Mouse (Mus musculus) liver, embryonic 13.5 days (tissue): ENCODE results near the gene Capns2. TPM values are rescaled to one million over a fixed set of nuclear protein-coding genes. Genes with fewer than 3 reads are reported as not detected.
"Not testable (repeated sequence)": the region's sequence is repeated elsewhere in the genome, so short reads cannot be mapped to it uniquely, and the experiment has no call there.

Experiments
- ATAC-seq: fragments of 200-750 bp; cut with Nextera tagmentation; 2 replicates; pipeline ENCODE4 v1.8.0; 2017; ENCODE audit warnings: low read depth, mild to moderate bottlenecking, moderate number of reproducible peaks, moderate library complexity
- DNase-seq: peaks from one replicate; pipeline ENCODE4 v3.0.0; 2022
- H3K27ac ChIP-seq: fragments of 300-500 bp; sonication (generic); 2 replicates; pipeline ENCODE4 v1.5.1; 2015; ENCODE audit warnings: moderate library complexity, mild to moderate bottlenecking, inconsistent platforms
- H3K27me3 ChIP-seq: fragments of 300-500 bp; sonication (generic); 2 replicates; pipeline ENCODE4 v1.6.1; 2015; ENCODE audit warnings: mild to moderate bottlenecking, inconsistent platforms
- H3K36me3 ChIP-seq: fragments of 300-500 bp; sonication (generic); 2 replicates; pipeline ENCODE4 v1.6.1; 2015; ENCODE audit warnings: mild to moderate bottlenecking, inconsistent platforms
- H3K4me1 ChIP-seq: fragments of 300-500 bp; sonication (generic); replicated peaks from 2 replicates; pipeline ENCODE4 v1.6.1; 2015; ENCODE audit warnings: inconsistent platforms
- H3K4me2 ChIP-seq: fragments of 300-500 bp; sonication (generic); 2 replicates; pipeline ENCODE4 v1.6.1; 2015; ENCODE audit warnings: inconsistent platforms, mild to moderate bottlenecking, moderate library complexity
- H3K4me3 ChIP-seq: fragments of 300-500 bp; sonication (generic); replicated peaks from 2 replicates; pipeline ENCODE4 v1.5.1; 2015; ENCODE audit warnings: mild to moderate bottlenecking, inconsistent platforms
- H3K9ac ChIP-seq: fragments of 300-500 bp; sonication (generic); 2 replicates; pipeline ENCODE4 v1.6.1; 2015; ENCODE audit warnings: mild to moderate bottlenecking, inconsistent platforms
- H3K9me3 ChIP-seq: fragments of 300-500 bp; sonication (generic); replicated peaks from 2 replicates; pipeline ENCODE4 v1.6.1; 2016; ENCODE audit warnings: inconsistent platforms
- WGBS: fragments of 180-500 bp; shearing (Covaris S2); methylation state at CpG from one replicate; pipeline ENCODE4 v1.1.7; 2015; ENCODE audit not compliant: insufficient replicate concordance; 5-methylcytosine and 5-hydroxymethylcytosine counted together
- polyA plus RNA-seq: library from polyadenylated mRNA; unstranded; fragments of >200 nt; fragmentation: Nextera tagmentation; extraction: Ambion mirVana; gene quantifications from 2 replicates; pipeline ENCODE4 v1.2.1, GENCODE M21; 2015

The Capns2 gene
- polyA plus RNA-seq, 1 experiment from 2014 or later = not detected

DNA sequence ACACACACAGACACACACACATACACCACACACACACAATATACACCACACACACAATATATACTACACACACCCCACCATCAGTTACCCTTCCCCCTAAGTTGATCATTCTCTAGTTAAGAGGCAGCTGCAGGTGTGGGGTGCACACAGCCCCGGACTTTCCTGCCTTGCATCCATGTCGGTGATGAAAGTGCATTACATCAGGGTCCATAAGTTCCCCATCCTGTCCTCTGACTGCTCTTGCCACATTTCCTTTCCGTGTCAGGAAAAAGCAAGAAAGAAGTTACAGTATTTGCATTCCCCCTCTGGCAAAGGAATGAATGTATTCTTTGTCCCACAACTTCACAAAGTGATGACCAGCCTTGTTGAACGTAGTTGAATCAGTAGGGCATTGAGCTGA is 20.0 kb upstream of the Capns2 start:
- H3K27me3 ChIP-seq = no peaks in the 10 kb centered on the region
- 45% methylated on average over 4 of the region's 4 CpGs for WGBS
- H3K4me1 ChIP-seq = no peaks in the 10 kb centered on the region
- H3K9ac ChIP-seq = no peak overlapping the region
- no peak overlapping the region for H3K27ac ChIP-seq
- no peaks in the 10 kb centered on the region for H3K36me3 ChIP-seq
- no peak overlapping the region for H3K4me2 ChIP-seq
- H3K4me3 ChIP-seq = no peak overlapping the region
- no peaks in the 10 kb centered on the region for H3K9me3 ChIP-seq
- ATAC-seq (no peak), DNase-seq (no peak)

DNA sequence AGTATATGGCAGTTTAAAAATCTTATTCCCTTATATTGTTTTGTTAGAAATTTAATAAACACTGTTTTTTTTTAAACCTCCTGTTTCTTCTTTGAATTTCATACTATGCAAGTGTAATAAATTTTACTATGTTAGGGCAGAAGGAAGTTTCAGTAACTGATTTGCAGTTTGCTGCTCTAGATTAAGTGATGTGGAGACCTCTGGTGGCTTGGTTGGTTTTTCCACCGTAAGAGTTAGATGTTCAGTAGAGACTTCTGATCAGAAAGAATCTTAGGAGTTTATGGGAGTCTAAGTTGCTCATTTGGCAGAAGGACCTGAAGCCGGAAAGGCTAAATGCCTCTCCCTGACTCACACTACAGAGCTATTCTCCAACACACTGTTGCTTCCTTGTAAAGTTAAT is 17.4 kb upstream of the Capns2 start:
- H3K27me3 ChIP-seq = no peaks in the 10 kb centered on the region
- no peaks in the 10 kb centered on the region for H3K4me1 ChIP-seq
- no peak overlapping the region for H3K4me2 ChIP-seq
- ATAC-seq (no peak), DNase-seq (no peak)
- no peak overlapping the region for H3K27ac ChIP-seq
- H3K36me3 ChIP-seq = no peaks in the 10 kb centered on the region
- H3K9me3 ChIP-seq = no peaks in the 10 kb centered on the region
- WGBS = 69% methylated on average over 2 of the region's 2 CpGs
- H3K4me3 ChIP-seq = no peak overlapping the region
- no peak overlapping the region for H3K9ac ChIP-seq

GRCm38 (mm10) chr8:92892216-92892615 is 9.0 kb upstream of the Capns2 start:
- not testable (repeated sequence) for H3K27ac ChIP-seq, H3K36me3 ChIP-seq, DNase-seq, H3K9ac ChIP-seq, H3K4me1 ChIP-seq, ATAC-seq, H3K4me2 ChIP-seq, H3K4me3 ChIP-seq, H3K27me3 ChIP-seq, H3K9me3 ChIP-seq
- 72% methylated on average over 3 of the region's 3 CpGs for WGBS

- DNase-seq (no peak), ATAC-seq (no peak)
- no peak overlapping the region for H3K27ac ChIP-seq
- H3K4me1 ChIP-seq = no peaks in the 10 kb centered on the region
- H3K9ac ChIP-seq = no peak overlapping the region
- no peak overlapping the region for H3K4me3 ChIP-seq
- no peaks in the 10 kb centered on the region for H3K27me3 ChIP-seq
- no peaks in the 10 kb centered on the region for H3K9me3 ChIP-seq
- no peak overlapping the region for H3K4me2 ChIP-seq
- WGBS = 64% methylated on average over 2 of the region's 2 CpGs
- H3K36me3 ChIP-seq = no peaks in the 10 kb centered on the region
These were observed 7.3 kb upstream of the Capns2 start for GRCm38 (mm10) chr8:92893870-92894269.

DNA sequence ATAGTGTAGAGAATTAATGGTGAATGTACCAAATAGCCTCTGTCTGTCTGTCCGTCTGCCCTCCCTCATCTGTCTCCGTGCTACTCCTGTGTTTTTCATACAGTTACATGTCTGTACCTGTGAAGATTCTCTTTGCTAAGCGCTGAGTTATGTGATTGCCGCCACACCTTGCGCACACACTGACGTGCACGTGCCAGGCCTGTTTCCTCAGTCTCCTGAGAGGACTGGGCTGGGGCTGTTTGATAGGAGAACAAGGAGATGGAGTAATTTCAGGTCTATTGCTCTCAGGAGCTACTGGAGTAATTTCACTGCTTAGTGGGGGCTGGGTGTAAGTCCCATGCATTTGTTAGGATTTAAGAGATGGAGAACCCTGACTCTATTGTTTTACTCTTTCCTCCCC is 6.2 kb upstream of the Capns2 start:
- no peak overlapping the region for H3K27ac ChIP-seq
- no peaks in the 10 kb centered on the region for H3K27me3 ChIP-seq
- no peak overlapping the region for H3K4me3 ChIP-seq
- WGBS = 77% methylated on average over 7 of the region's 7 CpGs
- H3K9ac ChIP-seq = no peak overlapping the region
- no peaks in the 10 kb centered on the region for H3K36me3 ChIP-seq
- no peaks in the 10 kb centered on the region for H3K4me1 ChIP-seq
- no peak for ATAC-seq
- H3K4me2 ChIP-seq = no peak overlapping the region
- DNase-seq = no peak
- H3K9me3 ChIP-seq = no peaks in the 10 kb centered on the region

DNA sequence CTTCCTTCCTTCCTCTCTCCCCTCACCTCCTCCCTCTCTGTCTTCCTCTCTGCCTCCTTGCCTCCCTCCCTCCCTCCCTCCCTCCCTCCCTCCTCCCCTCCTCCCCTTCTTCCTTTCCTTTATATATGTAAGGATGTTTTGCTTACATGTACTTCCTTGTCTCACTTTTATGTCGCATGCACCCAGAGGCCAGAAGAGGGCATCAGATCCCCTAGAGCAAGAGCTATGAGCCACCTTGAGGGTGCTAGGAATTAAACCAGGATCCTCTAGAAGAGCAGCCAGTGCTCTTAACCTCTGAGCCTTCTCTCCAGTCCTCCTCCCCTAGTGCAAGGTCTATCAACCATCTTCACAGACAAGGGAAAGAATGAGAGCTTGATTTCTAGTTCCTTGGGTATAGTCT is 5.2 kb upstream of the Capns2 start:
- Histone ChIP-seq H3K27me3 (no peaks in the 10 kb centered on the region), H3K27ac (no peak overlapping the region), H3K4me2 (no peak overlapping the region), H3K9ac (no peak overlapping the region), H3K36me3 (no peaks in the 10 kb centered on the region), H3K4me1 (no peaks in the 10 kb centered on the region), H3K4me3 (no peak overlapping the region), H3K9me3 (no peaks in the 10 kb centered on the region)
- DNase-seq (no peak), ATAC-seq (no peak)
- WGBS = 46% methylated on average over 1 of the region's 1 CpGs

DNA sequence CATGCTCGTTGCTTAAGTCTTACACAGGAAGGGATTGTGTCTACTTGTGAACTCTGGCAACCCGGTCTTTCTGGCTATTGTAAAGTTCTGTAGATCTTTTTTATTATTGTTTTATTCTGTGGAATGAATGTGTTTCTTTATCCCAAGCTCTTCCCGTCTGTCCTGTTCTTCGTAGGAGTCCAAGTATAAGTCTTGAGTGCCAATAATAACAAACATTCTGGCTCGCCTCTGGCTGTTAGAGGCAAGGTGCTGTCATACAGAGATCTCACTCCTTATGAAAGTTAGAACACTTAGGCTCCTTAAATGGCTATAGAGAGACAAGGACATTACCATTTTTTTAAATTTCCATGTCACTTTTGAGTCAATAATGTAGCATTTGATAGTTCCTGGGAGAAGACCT is 4.6 kb upstream of the Capns2 start:
- no peak overlapping the region for H3K27ac ChIP-seq
- no peaks in the 10 kb centered on the region for H3K4me1 ChIP-seq
- H3K4me3 ChIP-seq = no peak overlapping the region
- WGBS = 60% methylated on average over 5 of the region's 5 CpGs
- no peak overlapping the region for H3K4me2 ChIP-seq
- no peaks in the 10 kb centered on the region for H3K27me3 ChIP-seq
- DNase-seq (no peak), ATAC-seq (no peak)
- H3K9ac ChIP-seq = no peak overlapping the region
- no peaks in the 10 kb centered on the region for H3K36me3 ChIP-seq
- no peaks in the 10 kb centered on the region for H3K9me3 ChIP-seq

DNA sequence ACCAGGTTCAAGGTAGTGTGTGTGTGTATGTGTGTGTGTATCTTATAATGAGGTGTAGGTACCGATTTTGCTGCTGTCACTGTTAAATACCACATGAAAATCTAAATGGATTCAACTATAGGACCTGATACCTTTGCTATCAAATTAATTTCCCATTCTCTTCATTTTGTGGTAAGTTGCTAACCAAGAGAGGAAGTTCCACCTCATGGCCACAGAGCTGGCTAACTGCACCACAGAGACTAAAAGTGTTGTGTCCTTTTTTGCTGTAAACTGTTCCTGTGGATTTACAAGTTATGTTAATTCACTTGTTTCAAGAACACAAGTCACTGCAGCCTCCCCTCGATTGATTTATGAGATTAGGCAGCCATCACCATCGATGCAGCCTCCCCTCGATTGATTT is 3.4 kb upstream of the Capns2 start:
- 60% methylated on average over 4 of the region's 4 CpGs for WGBS
- no peak overlapping the region for H3K4me2 ChIP-seq
- no peaks in the 10 kb centered on the region for H3K9me3 ChIP-seq
- no peaks in the 10 kb centered on the region for H3K36me3 ChIP-seq
- H3K4me1 ChIP-seq = no peaks in the 10 kb centered on the region
- DNase-seq (no peak), ATAC-seq (no peak)
- H3K4me3 ChIP-seq = no peak overlapping the region
- H3K27me3 ChIP-seq = no peaks in the 10 kb centered on the region
- no peak overlapping the region for H3K27ac ChIP-seq
- no peak overlapping the region for H3K9ac ChIP-seq

DNA sequence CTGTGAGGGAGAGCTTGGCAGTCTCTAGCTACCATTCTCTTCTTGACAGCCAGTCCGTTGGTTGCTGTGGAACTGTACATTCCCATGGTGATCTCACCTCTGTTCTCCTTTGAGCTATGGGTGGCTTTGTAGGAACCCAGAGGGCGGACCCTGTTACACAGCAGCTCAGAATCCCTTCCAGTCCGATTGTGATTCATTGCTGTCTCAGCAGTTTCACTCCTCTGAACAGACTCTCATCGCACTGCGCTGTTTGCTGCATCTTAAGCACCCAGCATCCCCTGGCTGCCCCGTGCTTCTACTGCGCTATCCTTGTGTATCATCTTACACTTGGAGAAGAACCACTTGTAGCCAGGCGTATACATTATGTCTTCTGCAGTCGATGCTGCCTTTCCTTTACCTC is 1.6 kb upstream of the Capns2 start:
- no peak overlapping the region for H3K27ac ChIP-seq
- no peak for ATAC-seq
- no peaks in the 10 kb centered on the region for H3K4me1 ChIP-seq
- no peaks in the 10 kb centered on the region for H3K9me3 ChIP-seq
- H3K4me3 ChIP-seq = no peak overlapping the region
- no peak overlapping the region for H3K9ac ChIP-seq
- 75% methylated on average over 9 of the region's 9 CpGs for WGBS
- H3K36me3 ChIP-seq = no peaks in the 10 kb centered on the region
- no peak for DNase-seq
- no peak overlapping the region for H3K4me2 ChIP-seq
- no peaks in the 10 kb centered on the region for H3K27me3 ChIP-seq

- DNase-seq (no peak), ATAC-seq (no peak)
- Histone ChIP-seq H3K27ac (no peak overlapping the region), H3K9ac (no peak overlapping the region), H3K27me3 (no peaks in the 10 kb centered on the region), H3K4me1 (no peaks in the 10 kb centered on the region), H3K36me3 (no peaks in the 10 kb centered on the region), H3K4me2 (no peak overlapping the region), H3K9me3 (no peaks in the 10 kb centered on the region), H3K4me3 (no peak overlapping the region)
- 73% methylated on average over 2 of the region's 2 CpGs for WGBS
These were observed 1.8 kb downstream of the Capns2 start for GRCm38 (mm10) chr8:92902981-92903380.

DNA sequence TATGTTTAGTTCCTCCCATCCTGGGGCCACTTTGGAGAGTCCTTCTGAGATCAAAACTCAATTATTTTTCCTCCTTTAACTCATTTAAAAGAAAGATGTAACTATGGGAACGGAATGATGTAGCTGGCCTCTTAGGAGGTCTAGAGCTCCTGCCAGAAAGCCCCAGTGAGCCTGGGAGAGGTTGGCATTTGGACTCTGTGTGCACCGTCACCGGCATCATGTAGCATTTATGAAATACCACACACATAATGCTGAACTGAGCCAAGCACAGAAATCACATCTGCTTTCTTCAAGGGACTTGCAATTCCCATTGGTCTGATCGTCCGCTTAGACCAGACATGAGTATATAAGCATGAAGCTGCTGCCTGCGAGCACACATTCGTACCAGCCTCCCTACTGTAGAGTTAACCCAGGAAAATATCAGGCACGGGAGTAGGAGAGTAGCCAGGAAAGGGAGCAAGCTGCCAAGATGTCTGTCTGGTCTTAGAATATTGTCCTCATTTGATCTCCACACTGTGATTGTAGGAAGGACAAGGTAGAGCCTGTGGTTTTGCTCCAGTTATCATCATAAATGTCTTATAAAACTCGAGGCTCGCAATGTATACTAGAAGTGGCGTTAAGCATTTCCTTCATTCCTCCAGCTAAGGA is 2.4 kb downstream of the Capns2 start:
- H3K9me3 ChIP-seq = no peaks in the 10 kb centered on the region
- no peaks in the 10 kb centered on the region for H3K36me3 ChIP-seq
- no peak for DNase-seq
- no peak for ATAC-seq
- no peak overlapping the region for H3K9ac ChIP-seq
- H3K4me2 ChIP-seq = no peak overlapping the region
- H3K27ac ChIP-seq = no peak overlapping the region
- H3K4me3 ChIP-seq = no peak overlapping the region
- H3K27me3 ChIP-seq = no peaks in the 10 kb centered on the region
- H3K4me1 ChIP-seq = no peaks in the 10 kb centered on the region
- WGBS = 76% methylated on average over 11 of the region's 11 CpGs

DNA sequence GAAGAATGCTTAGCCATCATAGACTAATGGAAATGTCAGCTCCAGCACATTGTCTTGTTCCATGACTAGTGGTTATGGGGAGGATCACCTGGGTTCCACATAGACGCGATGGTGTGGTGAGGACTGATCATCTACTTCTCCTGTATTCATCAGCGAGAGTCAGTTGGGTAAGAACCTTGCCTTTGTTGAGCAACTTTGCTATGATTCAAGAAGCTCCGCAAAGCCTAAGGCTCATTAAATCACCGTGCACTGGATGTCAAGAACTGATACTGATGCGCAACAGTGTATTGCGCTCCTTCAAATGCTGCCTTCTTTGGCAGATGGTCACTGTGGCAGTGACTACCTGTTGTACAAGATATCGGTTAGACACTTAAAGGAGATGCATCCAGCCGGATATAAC is 5.3 kb downstream of the Capns2 start:
- H3K9me3 ChIP-seq = no peaks in the 10 kb centered on the region
- no peak for DNase-seq
- H3K36me3 ChIP-seq = no peaks in the 10 kb centered on the region
- no peak overlapping the region for H3K4me2 ChIP-seq
- no peaks in the 10 kb centered on the region for H3K27me3 ChIP-seq
- no peak overlapping the region for H3K27ac ChIP-seq
- no peak overlapping the region for H3K4me3 ChIP-seq
- ATAC-seq = no peak
- WGBS = 83% methylated on average over 9 of the region's 9 CpGs
- no peak overlapping the region for H3K9ac ChIP-seq
- H3K4me1 ChIP-seq = no peaks in the 10 kb centered on the region
